Mouse (Mus musculus): ENCODE results near the gene Celf2.

The Celf2 gene

GRCm38 (mm10) chr2:7392500-7392899, 116.9 kb downstream of the Celf2 start:
- no peak for DNase-seq (ENCODE audit: low read depth, low spot score)

- no peak for DNase-seq (ENCODE audit: low read depth, low spot score)
These were observed 120.1 kb downstream of the Celf2 start for GRCm38 (mm10) chr2:7389264-7389663.

- DNase-seq (ENCODE audit: low read depth, low spot score), result no peak
These were observed 130.6 kb downstream of the Celf2 start for GRCm38 (mm10) chr2:7378736-7379135.

GRCm38 (mm10) chr2:7377878-7378277, 131.5 kb downstream of the Celf2 start:
- DNase-seq (ENCODE audit: low read depth, low spot score), result no peak

- DNase-seq (ENCODE audit: low read depth, low spot score), result no peak
These were observed 141.6 kb downstream of the Celf2 start for GRCm38 (mm10) chr2:7367738-7368137.

GRCm38 (mm10) chr2:7359557-7359956, 149.8 kb downstream of the Celf2 start:
- DNase-seq (ENCODE audit: low read depth, low spot score), result peak; percentile 8

- no peak for DNase-seq (ENCODE audit: low read depth, low spot score)
These were observed 150.5 kb downstream of the Celf2 start for GRCm38 (mm10) chr2:7358816-7359215.

- DNase-seq (ENCODE audit: low read depth, low spot score), result no peak
These were observed 158.1 kb downstream of the Celf2 start for GRCm38 (mm10) chr2:7351234-7351633.

- DNase-seq (ENCODE audit: low read depth, low spot score), result no peak
These were observed 162.5 kb downstream of the Celf2 start for GRCm38 (mm10) chr2:7346703-7347461.

- DNase-seq (ENCODE audit: low read depth, low spot score), result no peak
These were observed 164.4 kb downstream of the Celf2 start for GRCm38 (mm10) chr2:7344951-7345350.

GRCm38 (mm10) chr2:7342911-7343478, 166.4 kb downstream of the Celf2 start:
- no peak for DNase-seq (ENCODE audit: low read depth, low spot score)

- no peak for DNase-seq (ENCODE audit: low read depth, low spot score)
These were observed 174.5 kb downstream of the Celf2 start for GRCm38 (mm10) chr2:7334846-7335245.

- DNase-seq (ENCODE audit: low read depth, low spot score), result no peak
These were observed 181.1 kb downstream of the Celf2 start for GRCm38 (mm10) chr2:7328018-7328899.

- no peak for DNase-seq (ENCODE audit: low read depth, low spot score)
These were observed 189.6 kb downstream of the Celf2 start for GRCm38 (mm10) chr2:7319760-7320159.

- no peak for DNase-seq (ENCODE audit: low read depth, low spot score)
These were observed 197.6 kb downstream of the Celf2 start for GRCm38 (mm10) chr2:7311776-7312175.

- DNase-seq (ENCODE audit: low read depth, low spot score), result no peak
These were observed 198.6 kb downstream of the Celf2 start for GRCm38 (mm10) chr2:7310840-7311182.

- peak; percentile 8 for DNase-seq (ENCODE audit: low read depth, low spot score)
These were observed 199.1 kb downstream of the Celf2 start for GRCm38 (mm10) chr2:7310129-7310839.

GRCm38 (mm10) chr2:7309324-7309723, 200.0 kb downstream of the Celf2 start:
- DNase-seq (ENCODE audit: low read depth, low spot score), result no peak

- DNase-seq (ENCODE audit: low read depth, low spot score), result no peak
These were observed 200.6 kb downstream of the Celf2 start for GRCm38 (mm10) chr2:7308731-7309130.

- no peak for DNase-seq (ENCODE audit: low read depth, low spot score)
These were observed 221.9 kb downstream of the Celf2 start for GRCm38 (mm10) chr2:7287434-7287833.

GRCm38 (mm10) chr2:7273214-7273613, 236.1 kb downstream of the Celf2 start:
- no peak for DNase-seq (ENCODE audit: low read depth, low spot score)

- DNase-seq (ENCODE audit: low read depth, low spot score), result no peak
These were observed 239.3 kb downstream of the Celf2 start for GRCm38 (mm10) chr2:7270051-7270450.
